Mouse (Mus musculus): ENCODE measurements around the gene Igf2. TPM values are rescaled to one million over a fixed set of nuclear protein-coding genes. Genes with fewer than 3 reads are reported as not detected.

Gene Igf2
- total RNA-seq (2021), result 1,000 to 10,000 TPM; 1,716 to 1,905 TPM

DNA sequence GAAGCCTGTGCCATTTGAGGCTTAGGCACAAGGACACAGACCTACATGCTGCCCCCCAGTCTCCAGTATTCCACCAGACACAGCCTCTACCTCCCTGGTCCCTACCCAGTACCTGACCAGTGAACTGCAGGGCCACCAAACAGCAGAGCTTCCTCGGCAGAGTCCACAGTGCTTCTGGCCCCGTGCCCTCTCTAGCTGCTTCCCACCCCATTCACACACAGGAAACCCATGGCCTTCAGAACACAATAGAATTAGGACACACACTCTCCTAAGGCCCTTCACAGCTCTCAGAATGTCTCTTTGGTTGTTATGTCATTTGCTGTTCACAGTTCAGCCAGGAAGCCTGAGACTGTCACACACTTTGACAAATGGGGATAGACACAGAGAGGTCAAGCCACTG is at the start of gene Igf2:
Igf2 (minus strand) TSS at position 158 of the 400 bp plus-strand sequence.
- no peak for DNase-seq

DNA sequence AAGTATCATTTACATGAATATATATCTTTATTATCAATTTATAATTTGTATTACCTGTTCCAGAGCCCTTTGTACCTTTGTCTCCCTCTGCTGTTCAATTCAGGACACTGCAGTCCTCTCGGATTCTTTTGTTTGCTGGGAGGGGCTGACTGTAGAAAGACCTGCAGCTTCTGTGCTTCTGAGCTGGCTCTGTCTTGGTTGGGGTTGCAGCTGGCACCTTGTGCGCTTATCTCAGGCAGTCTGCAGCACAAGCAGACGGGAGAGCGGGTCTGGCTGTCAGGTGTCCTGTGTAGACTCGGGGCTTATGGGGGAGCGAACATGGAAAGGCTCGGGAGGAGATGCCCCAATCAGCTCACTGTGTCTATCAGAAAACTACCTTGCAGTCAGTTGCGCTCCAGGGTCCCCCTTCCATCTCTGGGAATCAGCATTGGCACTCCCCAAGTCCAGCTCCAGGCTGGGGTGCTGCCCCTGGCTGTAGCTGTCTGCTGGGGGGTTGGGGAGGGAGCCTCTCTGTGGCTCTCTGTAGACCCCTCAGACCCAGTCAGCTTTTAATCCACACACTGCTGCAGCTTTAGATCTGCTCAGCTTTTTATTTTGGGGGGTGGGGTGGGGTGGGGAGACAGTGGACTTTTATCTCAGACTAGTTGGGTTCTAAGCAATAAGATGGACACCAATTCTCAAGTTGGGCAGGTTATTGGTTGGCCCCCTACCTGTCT is 48.3 kb upstream of the Igf2 start:
- peak; percentile 65 for DNase-seq

GRCm38 (mm10) chr7:142706873-142707272 is 40.3 kb upstream of the Igf2 start:
- DNase-seq, result no peak

DNA sequence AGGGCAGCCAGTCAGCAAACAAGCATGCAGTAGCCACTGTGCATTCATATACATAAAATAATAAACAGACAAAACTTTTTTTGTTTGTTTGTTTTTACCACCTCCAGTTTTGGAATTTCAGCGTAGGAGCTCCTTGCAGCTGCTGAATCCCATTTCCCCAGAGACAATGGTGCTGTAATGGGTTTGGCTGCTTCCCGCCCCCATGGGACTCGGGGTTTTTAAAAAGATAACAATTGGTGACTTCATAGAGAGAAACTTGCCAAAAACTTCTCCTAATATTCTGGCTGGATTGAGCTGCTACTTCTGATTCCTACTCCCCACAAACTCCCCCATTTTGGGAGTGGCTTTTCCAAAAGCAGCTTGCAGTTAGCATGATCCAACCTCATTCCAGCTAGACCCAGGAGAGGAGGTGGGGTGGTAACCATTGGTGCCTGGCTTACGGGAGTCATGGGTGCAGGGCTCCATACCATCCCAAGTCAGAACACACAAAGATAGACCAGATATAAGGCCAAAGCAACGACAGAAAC is 32.8 kb upstream of the Igf2 start:
- peak; percentile 75 for DNase-seq

- DNase-seq, result no peak
Observed at GRCm38 (mm10) chr7:142678611-142679010, 12.0 kb upstream of the Igf2 start.

- DNase-seq, result peak; percentile 75
Observed at GRCm38 (mm10) chr7:142675644-142676043, 9.0 kb upstream of the Igf2 start.

DNA sequence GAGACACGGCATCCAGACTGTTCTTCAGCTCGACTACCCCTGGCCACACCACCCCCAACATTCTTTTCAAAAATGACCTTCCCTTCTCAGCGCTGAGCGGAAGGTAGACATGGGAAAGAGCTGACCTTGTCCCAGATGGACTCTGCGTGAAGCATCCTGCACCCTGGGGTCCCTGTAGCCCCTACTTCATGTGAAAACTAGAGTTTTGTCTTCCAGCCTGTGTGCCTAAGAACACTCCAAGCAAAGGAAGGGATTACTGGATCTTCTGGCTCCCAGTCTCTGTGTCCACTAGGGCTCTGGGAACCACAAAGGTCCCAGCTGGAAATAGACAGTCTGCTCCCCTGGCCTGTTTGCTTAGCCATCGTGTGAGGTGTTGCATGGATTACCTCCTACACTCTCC is 8.5 kb upstream of the Igf2 start:
- DNase-seq, result no peak

- DNase-seq, result peak; percentile 70
Observed at GRCm38 (mm10) chr7:142672120-142672519, 5.5 kb upstream of the Igf2 start.

GRCm38 (mm10) chr7:142671067-142671466 is 4.5 kb upstream of the Igf2 start:
- no peak for DNase-seq

GRCm38 (mm10) chr7:142669751-142670625 is 3.4 kb upstream of the Igf2 start, which contains the start of gene Gm49394:
Gm49394 (minus strand) TSS chr7:142669942.
- DNase-seq, result peak; percentile 20

GRCm38 (mm10) chr7:142668328-142668727 is 1.7 kb upstream of the Igf2 start:
- DNase-seq, result no peak

DNA sequence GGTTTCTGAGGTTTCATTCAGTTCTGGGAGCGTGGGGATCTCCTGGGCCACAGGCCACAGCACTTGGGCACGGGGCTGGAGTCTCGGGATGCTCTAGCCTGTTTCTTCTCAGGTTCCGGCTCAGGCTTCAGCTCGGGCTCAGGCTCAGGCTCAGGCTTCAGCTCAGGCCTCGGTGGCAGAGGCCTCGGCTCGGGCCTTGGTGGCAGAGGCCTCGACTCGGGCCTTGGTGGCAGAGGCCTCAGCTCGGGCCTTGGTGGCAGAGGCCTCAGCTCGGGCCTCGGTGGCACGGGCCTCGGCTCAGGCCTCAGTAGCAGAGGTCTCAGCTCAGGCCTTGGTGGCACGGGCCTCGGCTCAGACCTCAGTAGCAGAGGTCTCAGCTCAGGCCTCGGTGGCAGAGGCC is 905 bp upstream of the Igf2 start:
- DNase-seq, result peak; percentile 4

- no peak for DNase-seq
Observed at GRCm38 (mm10) chr7:142666109-142666508, 507 bp downstream of the Igf2 start.

DNA sequence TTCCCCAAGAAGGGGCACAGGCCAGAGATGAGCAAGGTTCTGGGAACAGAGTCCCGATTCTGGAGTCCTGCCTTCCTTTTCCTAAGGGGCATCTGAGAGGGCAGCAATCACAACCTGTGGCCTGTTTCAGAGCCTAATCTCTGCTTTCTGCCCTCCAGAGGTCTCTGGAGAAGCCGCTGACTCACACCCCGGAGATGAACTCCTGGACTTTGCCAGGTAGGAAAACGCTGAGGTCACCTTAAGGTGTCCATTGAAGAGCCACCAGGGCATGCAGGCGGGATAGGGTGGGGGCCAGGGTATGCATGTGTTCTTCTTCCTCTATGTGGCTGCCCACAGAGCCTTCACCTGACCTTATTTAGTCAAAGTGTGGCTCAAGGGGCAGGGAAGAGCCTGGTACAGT is 1.3 kb downstream of the Igf2 start:
- no peak for DNase-seq

DNA sequence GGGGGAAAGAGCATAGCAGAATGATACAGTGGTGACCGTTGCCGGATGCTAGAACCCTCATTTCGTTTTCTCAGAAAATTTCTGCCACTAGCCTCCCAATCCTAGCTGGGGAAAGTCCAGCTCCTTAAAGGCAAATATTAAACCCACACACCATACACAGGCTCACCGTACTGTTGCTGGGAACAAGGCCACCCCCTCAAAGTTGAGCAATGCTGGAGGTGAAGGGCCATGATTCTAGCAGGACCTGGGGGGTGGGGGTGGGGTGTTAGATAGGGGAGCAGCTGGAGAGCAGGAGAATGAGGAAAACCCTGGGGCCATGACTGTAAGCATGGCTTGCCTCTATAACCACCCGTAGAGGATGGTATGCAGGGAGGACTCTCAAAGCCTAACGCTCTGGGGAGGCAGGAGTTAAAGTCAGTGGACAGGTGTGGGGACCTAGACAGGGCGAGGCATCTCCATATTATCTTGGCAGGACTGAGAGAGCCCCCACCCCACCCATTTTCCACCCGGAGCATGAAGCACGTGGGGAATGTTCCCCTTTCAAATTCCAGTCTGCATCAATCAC is 2.1 kb downstream of the Igf2 start:
- no peak for DNase-seq

DNA sequence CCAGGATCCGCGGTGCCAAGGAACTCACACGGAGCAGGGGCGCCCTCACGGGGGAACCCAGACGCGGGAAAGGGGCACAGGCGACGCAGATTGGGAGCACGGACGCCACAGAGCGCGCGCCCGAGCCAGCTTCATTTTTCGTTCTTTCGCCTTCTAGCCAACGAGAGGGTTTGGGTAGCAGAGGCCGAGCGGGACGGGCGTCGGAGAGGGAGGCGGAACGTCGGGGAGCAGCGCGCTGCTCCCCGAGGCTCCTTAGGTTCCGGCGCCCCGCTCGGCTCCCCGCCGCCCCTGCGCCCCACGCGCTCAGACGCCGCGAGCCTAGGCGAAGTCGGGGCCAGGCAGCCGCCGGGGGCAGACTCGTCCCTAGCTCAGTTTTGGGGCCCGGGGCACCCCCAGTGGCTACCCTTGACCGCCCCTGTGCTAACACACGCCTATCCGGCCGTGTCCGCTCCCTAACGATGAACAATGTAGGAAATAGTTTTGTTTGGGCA is 2.6 kb downstream of the Igf2 start:
- peak; percentile 65 for DNase-seq

GRCm38 (mm10) chr7:142663151-142663550 is 3.5 kb downstream of the Igf2 start:
- DNase-seq, result no peak

- DNase-seq, result no peak
Observed at GRCm38 (mm10) chr7:142661811-142662210, 4.8 kb downstream of the Igf2 start.

DNA sequence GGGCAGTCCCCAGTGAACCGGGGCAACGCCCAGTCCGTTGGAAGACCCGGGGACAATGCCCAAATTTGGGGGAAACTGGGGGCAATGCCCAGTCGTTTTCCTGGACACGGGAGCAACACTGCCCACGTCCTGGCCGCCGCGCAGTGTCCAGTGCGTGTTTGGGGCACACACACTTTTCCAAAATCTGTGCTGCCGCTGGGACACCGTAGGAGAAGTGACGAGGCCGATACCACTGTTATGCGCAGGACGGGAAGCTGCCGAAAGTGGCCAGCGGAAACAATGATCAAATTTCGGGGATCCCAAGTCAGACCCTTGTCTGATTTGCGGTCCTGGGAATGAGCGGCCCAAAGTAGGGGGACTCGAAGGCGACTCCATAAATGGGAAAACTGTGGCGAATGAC is 5.6 kb downstream of the Igf2 start:
- DNase-seq, result no peak

GRCm38 (mm10) chr7:142660651-142660945 is 6.0 kb downstream of the Igf2 start:
- peak; percentile 60 for DNase-seq

DNA sequence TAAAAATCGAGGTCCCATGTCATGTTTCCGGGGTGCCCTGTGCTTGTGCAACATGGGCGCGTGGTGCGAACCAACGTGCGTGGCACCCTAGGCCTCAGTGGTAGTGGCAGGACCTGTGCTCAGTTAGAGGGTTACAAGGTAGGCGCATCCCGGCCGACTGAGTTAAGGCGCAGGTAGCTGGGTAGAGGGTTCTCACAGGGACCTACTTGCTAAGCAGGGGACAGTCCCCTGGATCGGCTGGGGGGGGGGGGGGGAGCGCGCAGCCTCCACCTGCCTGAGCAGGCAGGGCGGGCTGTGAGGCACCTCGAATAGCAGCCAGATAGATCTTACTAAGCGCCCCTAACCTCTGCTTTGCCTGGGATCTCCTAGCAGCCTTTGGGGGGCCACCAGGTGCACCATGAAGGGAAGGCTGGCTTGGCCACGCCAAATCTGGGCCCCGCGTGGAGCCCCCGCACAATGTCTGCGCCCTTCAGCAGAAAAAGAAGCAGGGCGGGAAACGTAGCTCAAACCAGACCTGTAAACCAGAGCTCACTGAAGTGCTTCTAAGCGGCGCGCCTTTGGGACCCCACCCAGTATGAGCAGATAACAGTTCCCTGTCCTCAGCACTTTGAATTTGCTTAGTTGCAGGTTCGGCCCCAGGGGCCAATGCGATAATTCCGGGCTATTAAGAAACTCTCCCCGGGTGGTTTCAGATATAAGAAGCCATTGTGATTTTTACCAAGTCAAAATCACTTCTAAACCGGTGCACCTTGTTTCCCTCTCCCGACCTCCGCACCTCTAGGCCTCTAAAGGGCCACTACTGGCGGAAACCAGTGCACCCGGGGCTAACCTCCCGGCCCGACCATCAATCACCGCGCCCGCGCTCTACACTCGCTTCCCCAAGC is 6.6 kb downstream of the Igf2 start:
- DNase-seq, result no peak

GRCm38 (mm10) chr7:142659181-142659681 is 7.4 kb downstream of the Igf2 start:
- peak; percentile 66 for DNase-seq

Data from heart, postnatal 4 days (tissue).